Mouse (Mus musculus): Measurements from ENCODE around the gene Tmem266.

DNA sequence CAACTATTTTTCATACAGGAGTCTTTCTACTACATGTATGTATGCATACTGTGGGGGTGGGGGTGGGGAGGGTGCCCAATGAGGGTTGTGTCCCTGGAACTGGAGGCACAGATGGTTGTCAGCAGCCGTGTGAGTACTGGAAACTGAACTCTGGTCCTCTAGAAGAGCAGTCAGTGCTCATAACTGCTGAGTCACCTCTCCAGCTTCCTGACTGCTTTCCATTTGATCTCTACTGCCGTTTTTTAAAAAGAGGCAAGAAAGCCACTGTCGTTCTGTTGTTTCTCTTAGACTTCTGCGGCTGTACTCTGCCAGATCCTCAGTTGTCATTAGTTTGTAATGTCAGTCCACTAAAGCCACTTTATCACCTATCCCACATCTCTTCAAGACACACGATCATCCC is 19.2 kb upstream of the Tmem266 start:
- TF ChIP-seq CTCF (IDR thresholded peaks at IDR 0.05; ENCODE audit: low read depth, low read length) (no peak), POLR2A (IDR thresholded peaks at IDR 0.05; ENCODE audit: borderline replicate concordance, low read depth, low read length) (no peak)

Data from bone marrow macrophage, adult 2 months (primary cell).